Mouse (Mus musculus) bone marrow, adult 2 months (tissue): ENCODE measurements around the gene Atp6v1c2.
A peak's percentile ranks its signal among the peaks of the same experiment; 100 is the strongest.

Source experiments
- CTCF ChIP-seq: fragments of 200-500 bp; IDR thresholded peaks from 2 replicates; pipeline ENCODE4 v1.5.1; 2011; ENCODE audit warnings: low read length, control low read depth; ENCODE audit not compliant: control insufficient read depth, insufficient read depth
- POLR2A ChIP-seq: fragments of 200-500 bp; IDR thresholded peaks from 2 replicates; pipeline ENCODE4 v1.6.1; 2011; ENCODE audit warnings: low read depth, mild to moderate bottlenecking, control low read depth, low read length, borderline replicate concordance; ENCODE audit not compliant: control insufficient read depth

DNA sequence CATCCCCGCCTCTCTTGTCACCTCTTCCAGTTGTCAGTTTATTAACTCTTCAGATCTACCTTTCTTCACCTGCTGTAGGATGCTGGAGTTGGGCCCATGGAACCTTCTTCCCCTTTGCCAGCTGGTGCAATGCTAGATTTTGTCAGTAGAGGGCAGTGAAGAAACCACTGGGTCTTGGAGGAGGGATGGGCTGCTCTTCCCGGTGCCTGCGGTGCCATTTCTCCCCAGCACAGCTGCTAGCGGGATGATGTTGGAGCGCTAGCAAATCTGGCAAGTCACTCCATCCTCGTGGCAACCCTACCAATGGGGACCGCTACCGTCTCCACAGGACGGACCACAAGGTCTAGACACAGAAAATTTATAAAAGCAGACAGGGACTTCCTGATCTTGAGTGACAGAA is 76.1 kb downstream of the Atp6v1c2 start:
- no peak for TF ChIP-seq POLR2A
- peak; percentile 65 for TF ChIP-seq CTCF
